Mouse (Mus musculus): ENCODE measurements around the gene Banf2.

- TF ChIP-seq CTCF (IDR thresholded peaks at IDR 0.05; ENCODE audit: low read depth, low read length) = no peak
- no peak for TF ChIP-seq GATA2 (IDR thresholded peaks at IDR 0.05; ENCODE audit: borderline replicate concordance, low read depth, low read length)
These were observed 17.0 kb upstream of the Banf2 start for GRCm38 (mm10) chr2:144015861-144016260.

Measured in G1E (cell line).